Mouse (Mus musculus) limb, embryonic 12.5 days (tissue): ENCODE results near the gene Ccdc169. TPM values are rescaled to one million over a fixed set of nuclear protein-coding genes. Genes with fewer than 3 reads are reported as not detected.

Source experiments
- ATAC-seq: fragments of 200-750 bp; cut with Nextera tagmentation; 2 replicates; pipeline ENCODE4 v1.8.0; 2017; ENCODE audit warnings: low read depth, moderate TSS enrichment; ENCODE audit not compliant: insufficient number of reproducible peaks, insufficient read depth, low FRiP score, low TSS enrichment
- H3K27ac ChIP-seq: fragments of 300-500 bp; sonication (generic); 2 replicates; pipeline ENCODE4 v1.5.1; 2016; ENCODE audit warnings: mild to moderate bottlenecking, moderate library complexity
- H3K27me3 ChIP-seq: fragments of 300-500 bp; sonication (generic); 2 replicates; pipeline ENCODE4 v1.6.1; 2016; ENCODE audit warnings: mild to moderate bottlenecking, moderate library complexity
- H3K36me3 ChIP-seq: fragments of 300-500 bp; sonication (generic); 2 replicates; pipeline ENCODE4 v1.6.1; 2016; ENCODE audit warnings: mild to moderate bottlenecking, moderate library complexity
- H3K4me1 ChIP-seq: fragments of 300-500 bp; sonication (generic); replicated peaks from 2 replicates; pipeline ENCODE4 v1.6.1; 2016
- H3K4me2 ChIP-seq: fragments of 300-500 bp; sonication (generic); 2 replicates; pipeline ENCODE4 v1.6.1; 2016; ENCODE audit warnings: mild to moderate bottlenecking, moderate library complexity
- H3K4me3 ChIP-seq: fragments of 300-500 bp; sonication (generic); replicated peaks from 2 replicates; pipeline ENCODE4 v1.5.1; 2016; ENCODE audit warnings: mild to moderate bottlenecking
- H3K9ac ChIP-seq: fragments of 300-500 bp; sonication (generic); replicated peaks from 2 replicates; pipeline ENCODE4 v1.6.1; 2016; ENCODE audit warnings: mild to moderate bottlenecking, moderate library complexity
- H3K9me3 ChIP-seq: fragments of 300-500 bp; sonication (generic); 2 replicates; pipeline ENCODE4 v1.6.1; 2016; ENCODE audit warnings: mild to moderate bottlenecking, moderate library complexity
- WGBS: fragments of 180-500 bp; shearing (Covaris S2); methylation state at CpG from one replicate; pipeline ENCODE4 v1.1.7; 2016; 5-methylcytosine and 5-hydroxymethylcytosine counted together
- polyA plus RNA-seq: library from polyadenylated mRNA; unstranded; fragments of >200 nt; fragmentation: Nextera tagmentation; extraction: Ambion mirVana; gene quantifications from 2 replicates; pipeline ENCODE4 v1.2.1, GENCODE M21; 2016

Gene Ccdc169
- polyA plus RNA-seq, 1 experiment from 2014 or later: 0.09 TPM

DNA sequence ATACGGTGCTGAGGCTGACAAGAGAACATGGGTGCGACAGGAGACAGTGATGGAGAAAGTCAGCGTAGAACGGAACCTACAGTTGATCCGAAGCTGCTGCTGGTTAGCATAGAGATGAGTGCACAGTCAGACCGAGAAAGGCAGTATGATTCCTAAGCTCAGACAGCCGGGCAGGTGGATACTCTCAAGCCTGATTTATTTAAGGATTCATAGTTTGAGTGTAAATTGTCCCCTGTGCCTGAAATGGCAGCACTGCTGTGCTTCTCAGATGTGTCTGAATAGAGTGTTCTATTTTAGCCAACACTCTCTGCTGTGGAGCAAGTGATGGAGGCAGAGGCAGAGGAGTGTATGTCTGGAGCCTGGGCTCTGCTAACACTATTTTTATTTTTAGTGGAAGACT, 17.0 kb downstream of the Ccdc169 start:
- Histone ChIP-seq H3K4me2 (no peak overlapping the region), H3K36me3 (no peaks in the 10 kb centered on the region), H3K4me1 (peaks cover 6% of the 10 kb centered on the region), H3K9ac (no peak overlapping the region), H3K9me3 (no peaks in the 10 kb centered on the region), H3K4me3 (no peak overlapping the region), H3K27ac (no peak overlapping the region), H3K27me3 (peaks cover 4% of the 10 kb centered on the region; the same call in 1 of the 2 replicates)
- ATAC-seq: no peak
- 87% methylated on average over 7 of the region's 7 CpGs for WGBS

DNA sequence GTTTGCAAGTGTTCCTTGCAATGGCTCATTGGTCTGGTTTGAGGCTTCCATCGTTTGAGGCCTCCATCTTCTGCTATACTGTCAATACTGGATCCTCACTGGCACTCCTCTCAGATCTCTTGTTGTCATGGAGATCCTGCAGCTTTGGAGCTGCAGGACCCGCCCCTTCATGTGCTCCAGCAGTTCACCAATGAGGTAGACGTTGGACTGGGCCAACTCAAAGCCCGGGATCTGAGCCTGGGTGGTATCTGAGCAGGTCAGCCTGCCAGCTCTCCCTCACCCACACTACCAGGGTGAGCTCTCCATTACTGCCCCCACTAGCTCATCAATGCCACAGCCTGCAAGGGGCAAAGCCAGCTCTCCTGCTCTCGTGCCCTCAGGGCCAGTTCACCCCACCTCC, 20.3 kb downstream of the Ccdc169 start:
- Histone ChIP-seq H3K9me3 (no peaks in the 10 kb centered on the region), H3K27me3 (peaks cover 4% of the 10 kb centered on the region; the same call in 1 of the 2 replicates), H3K27ac (no peak overlapping the region), H3K9ac (no peak overlapping the region), H3K4me2 (no peak overlapping the region), H3K4me1 (peaks cover 3% of the 10 kb centered on the region; the same call in 1 of the 2 replicates), H3K36me3 (no peaks in the 10 kb centered on the region), H3K4me3 (no peak overlapping the region)
- WGBS: 67% methylated on average over 5 of the region's 5 CpGs
- ATAC-seq: 0 out of 2 replicates have a peak, but pooled peaks have one; percentile 32

DNA sequence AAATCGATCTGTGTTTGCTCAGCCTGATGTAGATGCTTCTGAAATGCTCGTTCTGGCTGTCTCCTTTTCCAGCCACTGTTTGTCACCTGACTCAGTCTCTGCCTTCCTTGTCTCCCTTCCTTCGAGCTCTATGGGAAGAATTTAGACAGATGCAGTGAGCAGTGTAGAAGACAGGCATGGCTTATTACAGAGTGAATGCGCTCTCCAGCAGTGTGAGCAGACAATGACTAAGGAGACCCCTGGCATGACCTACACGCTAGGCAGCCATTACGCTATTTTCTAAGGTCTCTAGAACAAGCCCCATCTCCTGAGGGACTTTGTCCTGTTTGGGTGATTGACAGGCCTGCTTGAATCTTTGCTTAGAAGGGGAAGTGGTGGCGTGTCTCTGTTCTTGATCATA, 24.0 kb downstream of the Ccdc169 start:
- 80% methylated on average over 7 of the region's 7 CpGs for WGBS
- Histone ChIP-seq H3K9ac (no peak overlapping the region), H3K9me3 (no peaks in the 10 kb centered on the region), H3K27ac (no peak overlapping the region), H3K36me3 (no peaks in the 10 kb centered on the region), H3K4me1 (peaks cover 4% of the 10 kb centered on the region; the same call in 1 of the 2 replicates), H3K4me3 (no peak overlapping the region), H3K4me2 (no peak overlapping the region), H3K27me3 (no peaks in the 10 kb centered on the region)
- ATAC-seq: no peak

- H3K27ac ChIP-seq: no peak overlapping the region
- peaks cover 4% of the 10 kb centered on the region; the same call in 1 of the 2 replicates for H3K4me1 ChIP-seq
- no peaks in the 10 kb centered on the region for H3K9me3 ChIP-seq
- 55% methylated on average over 4 of the region's 4 CpGs for WGBS
- no peaks in the 10 kb centered on the region for H3K27me3 ChIP-seq
- H3K4me2 ChIP-seq: no peak overlapping the region
- no peaks in the 10 kb centered on the region for H3K36me3 ChIP-seq
- ATAC-seq: no peak
- H3K4me3 ChIP-seq: no peak overlapping the region
- H3K9ac ChIP-seq: no peak overlapping the region
Measured at GRCm38 (mm10) chr3:55163510-55163909, 26.4 kb downstream of the Ccdc169 start.

GRCm38 (mm10) chr3:55172478-55172877, 35.3 kb downstream of the Ccdc169 start:
- no peaks in the 10 kb centered on the region for H3K36me3 ChIP-seq
- H3K4me2 ChIP-seq: no peak overlapping the region
- H3K4me1 ChIP-seq: no peaks in the 10 kb centered on the region
- no peaks in the 10 kb centered on the region for H3K27me3 ChIP-seq
- no peaks in the 10 kb centered on the region for H3K9me3 ChIP-seq
- H3K4me3 ChIP-seq: no peak overlapping the region
- 81% methylated on average over 3 of the region's 3 CpGs for WGBS
- no peak for ATAC-seq
- no peak overlapping the region for H3K9ac ChIP-seq
- H3K27ac ChIP-seq: no peak overlapping the region

DNA sequence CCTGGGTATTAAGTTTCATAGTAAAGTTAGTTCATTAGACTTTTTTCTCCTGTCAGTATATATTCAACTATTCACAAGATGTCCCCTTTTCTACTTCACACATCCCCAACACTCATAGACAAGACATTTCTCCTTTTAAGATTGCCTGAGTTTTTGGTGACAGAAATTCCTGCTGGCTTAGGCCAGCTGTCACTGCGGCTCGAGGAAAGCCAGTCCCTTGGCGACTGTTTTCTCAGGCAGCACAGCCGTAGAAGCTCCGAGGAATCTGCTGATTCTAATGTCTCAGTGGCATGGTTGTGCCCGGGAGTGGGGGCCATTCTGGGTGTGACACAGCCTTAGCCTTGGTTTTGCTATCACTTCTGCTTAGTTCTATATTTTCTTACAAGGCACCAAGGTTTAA, 40.1 kb downstream of the Ccdc169 start:
- WGBS: 54% methylated on average over 6 of the region's 6 CpGs
- Histone ChIP-seq H3K27ac (no peak overlapping the region), H3K4me1 (no peaks in the 10 kb centered on the region), H3K27me3 (no peaks in the 10 kb centered on the region), H3K9me3 (peaks cover 6% of the 10 kb centered on the region; the same call in 1 of the 2 replicates), H3K36me3 (no peaks in the 10 kb centered on the region), H3K4me2 (no peak overlapping the region), H3K9ac (no peak overlapping the region), H3K4me3 (no peak overlapping the region)
- no peak for ATAC-seq

DNA sequence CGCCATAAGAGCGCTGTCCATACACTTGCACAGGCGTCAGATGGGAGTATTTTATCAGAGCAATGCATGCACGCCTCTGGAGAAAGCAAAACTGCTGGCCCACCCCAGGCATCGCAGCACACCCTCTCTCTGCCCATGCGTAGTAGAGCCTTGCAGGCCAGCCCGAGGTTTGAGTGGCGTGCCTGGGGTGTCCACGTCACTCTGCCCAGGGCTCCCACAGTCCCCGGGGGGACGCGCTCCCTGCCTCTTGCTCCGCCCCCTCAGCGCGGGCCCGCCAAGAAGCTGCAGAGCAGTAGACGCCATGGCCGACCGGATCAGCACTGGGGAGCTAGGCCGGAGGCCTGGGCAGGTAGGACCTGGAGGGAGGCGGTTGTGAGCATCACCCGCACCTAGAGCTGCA, 44.6 kb downstream of the Ccdc169 start, which contains the start of gene Sohlh2:
TSS of gene Sohlh2 (plus strand) at position 263 of the 400 bp plus-strand sequence.
- no peaks in the 10 kb centered on the region; the same call in 1 of the 2 replicates for H3K4me1 ChIP-seq
- H3K4me3 ChIP-seq: no peak within 1 kb of the TSS
- peaks cover 8% of the 10 kb centered on the region; the same call in 1 of the 2 replicates for H3K9me3 ChIP-seq
- no peak within 1 kb of the TSS for H3K27ac ChIP-seq
- H3K4me2 ChIP-seq: no peak within 1 kb of the TSS
- no peak for ATAC-seq
- H3K27me3 ChIP-seq: peaks cover 3% of the 10 kb centered on the region; the same call in 1 of the 2 replicates
- 92% methylated on average over 22 of the region's 22 CpGs for WGBS
- H3K36me3 ChIP-seq: no peaks in the 10 kb centered on the region
- H3K9ac ChIP-seq: no peak within 1 kb of the TSS

DNA sequence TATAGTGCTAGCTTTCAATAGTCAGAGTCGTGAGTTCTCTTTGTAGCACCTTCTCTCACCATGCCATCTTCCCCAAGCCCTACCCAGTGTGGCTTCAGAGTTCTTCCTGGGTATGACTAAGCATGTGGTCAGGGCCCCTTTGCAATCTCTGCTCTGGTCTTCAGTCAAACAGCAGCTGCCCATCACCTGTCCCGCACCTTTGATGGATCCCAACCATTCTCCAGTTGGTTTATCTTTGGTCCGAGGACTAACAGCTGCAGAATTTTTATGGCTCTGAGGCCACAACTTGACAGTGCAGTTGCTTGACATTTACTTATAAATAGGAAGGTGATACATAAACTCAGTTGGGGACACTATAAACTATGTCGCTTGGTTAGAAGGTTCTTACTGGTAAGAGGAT, 54.5 kb downstream of the Ccdc169 start:
- ATAC-seq: no peak
- 74% methylated on average over 4 of the region's 4 CpGs for WGBS
- H3K9me3 ChIP-seq: no peaks in the 10 kb centered on the region

GRCm38 (mm10) chr3:55193351-55193750, 56.2 kb downstream of the Ccdc169 start:
- ATAC-seq: no peak
- H3K9me3 ChIP-seq: no peaks in the 10 kb centered on the region
- no peak overlapping the region for H3K27ac ChIP-seq
- no peaks in the 10 kb centered on the region for H3K36me3 ChIP-seq
- H3K4me2 ChIP-seq: no peak overlapping the region
- no peaks in the 10 kb centered on the region for H3K27me3 ChIP-seq
- H3K4me3 ChIP-seq: no peak overlapping the region
- no peak overlapping the region for H3K9ac ChIP-seq
- no peaks in the 10 kb centered on the region for H3K4me1 ChIP-seq
- WGBS: 46% methylated on average over 2 of the region's 2 CpGs

More for the DNA sequence above, 54.5 kb downstream of the Ccdc169 start:
- Histone ChIP-seq H3K4me3 (no peak overlapping the region), H3K36me3 (no peaks in the 10 kb centered on the region), H3K27ac (no peak overlapping the region), H3K4me2 (no peak overlapping the region), H3K4me1 (no peaks in the 10 kb centered on the region), H3K9ac (no peak overlapping the region), H3K27me3 (no peaks in the 10 kb centered on the region)

DNA sequence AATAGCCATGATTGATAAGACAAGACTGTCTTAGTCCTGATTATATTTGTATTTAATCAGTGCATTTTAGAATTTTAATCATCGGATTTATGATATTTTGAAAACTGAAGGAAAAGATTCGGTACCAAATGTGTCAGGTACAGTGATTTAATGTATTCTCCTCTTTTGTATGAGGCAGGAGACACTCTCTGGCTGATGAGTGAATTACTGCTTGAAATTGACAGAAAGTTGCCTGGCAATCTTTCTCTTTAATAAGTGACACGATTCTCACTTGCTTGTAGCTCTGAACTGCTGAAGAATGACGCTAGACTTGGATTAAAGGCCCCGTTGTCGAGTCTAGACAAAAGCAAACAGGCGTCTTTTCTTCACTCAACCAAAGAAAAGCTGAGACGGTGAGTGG, 57.7 kb downstream of the Ccdc169 start:
- Histone ChIP-seq H3K27me3 (no peaks in the 10 kb centered on the region), H3K4me2 (no peak overlapping the region), H3K36me3 (no peaks in the 10 kb centered on the region), H3K4me3 (no peak overlapping the region), H3K9me3 (no peaks in the 10 kb centered on the region), H3K27ac (no peak overlapping the region), H3K4me1 (no peaks in the 10 kb centered on the region), H3K9ac (no peak overlapping the region)
- no peak for ATAC-seq
- WGBS: 91% methylated on average over 8 of the region's 8 CpGs

DNA sequence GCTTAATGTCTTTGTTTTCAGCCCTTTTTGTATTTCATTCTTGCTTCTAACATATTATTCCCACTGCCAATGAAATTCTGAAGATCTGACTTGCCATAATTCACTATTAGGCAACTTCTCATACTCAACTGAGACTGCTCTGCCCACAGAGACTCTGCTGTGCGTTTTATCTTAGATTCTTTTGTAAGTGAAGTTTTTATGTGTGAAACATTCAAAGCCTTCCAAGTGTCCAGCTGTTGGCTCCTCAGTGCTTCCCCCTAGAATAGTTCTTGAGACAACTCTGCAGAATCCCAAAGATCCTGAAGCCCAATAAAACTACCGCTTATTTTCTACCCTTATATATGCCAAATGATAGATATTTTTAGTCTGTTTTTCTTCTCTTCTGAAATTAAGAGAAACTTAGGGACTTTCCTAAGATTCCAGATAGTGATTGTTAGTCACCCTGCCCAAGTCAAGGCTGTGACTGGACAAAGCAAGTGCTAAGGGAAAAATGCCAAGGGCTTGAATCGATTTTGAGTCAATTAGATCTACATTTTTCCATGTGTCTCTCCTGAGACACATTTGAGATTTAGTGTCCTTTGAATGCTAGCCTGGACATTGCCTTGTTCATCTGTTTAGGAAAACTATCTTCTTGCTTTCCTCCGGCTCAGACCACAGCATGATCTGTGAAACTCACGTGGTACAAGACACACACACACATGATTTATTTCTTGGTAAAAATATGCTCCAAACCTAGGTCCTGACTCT, 58.6 kb downstream of the Ccdc169 start:
- Histone ChIP-seq H3K4me2 (no peak overlapping the region), H3K27me3 (no peaks in the 10 kb centered on the region), H3K27ac (no peak overlapping the region), H3K4me3 (no peak overlapping the region), H3K4me1 (no peaks in the 10 kb centered on the region), H3K9me3 (no peaks in the 10 kb centered on the region), H3K36me3 (no peaks in the 10 kb centered on the region), H3K9ac (no peak overlapping the region)
- no peak for ATAC-seq
- 89% methylated on average over 5 of the region's 5 CpGs for WGBS

DNA sequence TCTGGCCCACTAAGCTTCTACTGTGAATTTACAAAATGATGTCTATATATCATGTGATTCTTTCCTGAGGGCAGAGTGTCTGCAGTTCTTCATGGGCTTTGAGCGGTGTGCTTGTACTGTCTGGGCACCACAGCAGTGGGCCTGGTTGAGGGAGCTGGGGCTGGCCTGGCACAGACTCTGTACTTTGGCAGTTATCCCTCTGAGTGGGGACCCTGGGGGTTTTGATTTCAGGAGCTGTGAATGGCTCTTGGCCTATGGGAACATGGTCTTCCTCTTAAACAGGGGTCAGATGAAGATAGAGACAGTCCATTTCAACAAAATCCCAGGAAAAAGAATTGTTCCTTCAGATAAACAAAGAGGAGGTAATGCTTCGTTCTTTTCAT, 59.2 kb downstream of the Ccdc169 start:
- no peaks in the 10 kb centered on the region for H3K4me1 ChIP-seq
- 93% methylated on average over 2 of the region's 2 CpGs for WGBS
- no peak for ATAC-seq

More for the DNA sequence above, 59.2 kb downstream of the Ccdc169 start:
- Histone ChIP-seq H3K36me3 (no peaks in the 10 kb centered on the region), H3K27ac (no peak overlapping the region), H3K9ac (no peak overlapping the region), H3K4me3 (no peak overlapping the region), H3K9me3 (no peaks in the 10 kb centered on the region), H3K4me2 (no peak overlapping the region), H3K27me3 (no peaks in the 10 kb centered on the region)
